Mouse (Mus musculus): ENCODE results near the gene Ctag2. TPM values are rescaled to one million over a fixed set of nuclear protein-coding genes. Genes with fewer than 3 reads are reported as not detected.

Ctag2 gene
- not detected for total RNA-seq (2021)

DNA sequence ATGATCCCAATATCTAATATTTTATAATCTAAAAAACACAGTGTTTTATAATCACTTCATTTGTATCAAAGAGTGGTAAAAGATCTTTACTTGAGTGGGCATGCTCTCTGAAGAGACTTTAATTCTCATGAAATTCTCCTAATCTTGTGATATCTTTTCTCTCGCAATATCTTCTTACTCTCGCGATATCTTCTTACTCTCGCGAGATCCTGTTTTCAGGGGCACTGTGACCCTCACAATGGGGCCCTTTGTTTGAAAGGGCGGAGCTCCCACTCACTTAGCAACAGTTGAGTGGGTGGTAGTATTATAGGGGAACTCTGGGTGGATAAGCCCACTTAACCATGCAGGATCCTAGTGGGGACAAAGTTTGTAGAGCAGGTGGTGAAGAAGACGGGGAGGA lies at the start of gene Ctag2:
Gene Ctag2 (plus strand): TSS at position 301 of the 400 bp plus-strand sequence.
- no peak for DNase-seq
